Mouse (Mus musculus): ENCODE measurements around the gene Cd274.
"Not testable (repeated sequence)": the region's sequence is repeated elsewhere in the genome, so short reads cannot be mapped to it uniquely, and the experiment has no call there.

Cd274 gene

DNA sequence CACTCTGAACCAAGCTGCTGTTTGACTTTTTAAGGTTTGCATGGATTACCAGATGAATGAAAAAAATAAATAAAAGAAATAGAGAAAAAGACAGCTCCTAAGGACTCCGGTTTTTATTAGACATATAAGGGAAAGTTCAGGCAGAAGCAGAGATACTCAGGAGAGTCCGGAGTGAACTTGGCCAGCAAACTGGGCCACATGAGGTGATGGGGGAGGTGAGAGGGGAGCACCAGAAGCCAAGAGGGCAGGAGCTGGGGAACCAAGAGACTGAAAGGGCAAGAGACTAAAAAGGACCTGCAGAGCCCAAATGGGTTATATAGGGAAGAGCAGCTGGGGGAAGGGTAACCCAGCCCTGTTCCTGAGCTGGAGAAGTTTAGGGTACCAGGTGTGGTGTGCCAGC lies 27.5 kb downstream of the Cd274 start:
- no peak for DNase-seq (ENCODE audit: low spot score in 2 of 2)

DNA sequence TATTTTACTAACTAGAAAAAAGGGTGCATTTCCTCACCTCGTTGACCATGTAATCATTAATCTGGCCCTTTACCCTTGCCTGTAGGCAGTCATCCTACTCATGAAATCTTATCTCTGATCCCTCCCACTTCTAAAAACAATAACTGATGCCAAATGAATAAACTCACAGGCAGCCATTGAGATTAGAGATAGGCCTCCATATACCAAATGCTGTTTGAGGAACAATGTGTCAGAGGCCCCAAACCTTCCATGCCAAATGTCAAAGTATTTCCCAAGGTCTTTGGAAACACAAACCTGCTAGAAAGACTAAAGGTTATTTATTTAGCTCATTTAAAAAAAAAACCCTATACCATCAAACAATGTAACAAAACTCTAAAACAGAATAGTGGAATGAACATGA lies 29.1 kb downstream of the Cd274 start:
- no peak for DNase-seq (ENCODE audit: low spot score in 2 of 2)

DNA sequence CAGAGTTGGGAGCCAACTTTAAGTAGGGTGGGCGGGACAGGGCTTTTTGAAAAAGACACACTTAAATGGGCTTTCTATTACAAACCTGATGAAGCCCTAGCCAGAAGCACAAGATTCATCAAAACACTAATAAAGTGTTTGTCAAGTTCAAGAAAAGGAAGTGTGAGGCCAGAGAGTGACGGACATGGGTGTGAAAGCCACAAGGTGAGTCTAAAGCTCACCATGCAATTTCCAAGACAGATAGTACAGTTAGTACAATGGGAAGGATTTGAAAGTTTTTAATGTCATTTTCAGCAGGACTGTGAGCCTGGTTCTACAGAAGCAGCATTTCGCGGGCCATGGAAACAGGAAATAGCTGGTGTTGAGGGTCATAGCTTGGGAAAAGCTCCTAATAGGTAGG lies 32.5 kb downstream of the Cd274 start:
- no peak for DNase-seq (ENCODE audit: low spot score in 2 of 2)

DNA sequence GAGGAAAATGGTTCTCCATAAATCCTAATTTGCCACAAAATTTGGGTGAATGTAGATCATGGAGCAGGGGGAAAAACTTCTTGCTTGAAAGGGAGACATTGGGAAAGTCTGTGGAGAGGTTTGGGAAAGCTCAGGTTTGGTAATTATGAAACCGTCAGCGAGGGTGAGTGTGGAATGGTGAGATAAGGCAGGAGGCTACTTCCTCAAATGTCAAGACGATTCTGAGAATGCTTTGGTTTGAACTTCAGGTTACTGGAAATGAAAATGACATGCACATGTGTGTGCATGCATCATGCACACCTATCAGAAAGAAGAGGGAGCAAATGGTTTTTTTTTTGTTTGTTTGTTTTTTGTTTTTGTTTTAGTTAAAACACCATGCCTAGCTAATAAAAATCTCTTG lies 33.2 kb downstream of the Cd274 start:
- no peak for DNase-seq (ENCODE audit: low spot score in 2 of 2)

DNA sequence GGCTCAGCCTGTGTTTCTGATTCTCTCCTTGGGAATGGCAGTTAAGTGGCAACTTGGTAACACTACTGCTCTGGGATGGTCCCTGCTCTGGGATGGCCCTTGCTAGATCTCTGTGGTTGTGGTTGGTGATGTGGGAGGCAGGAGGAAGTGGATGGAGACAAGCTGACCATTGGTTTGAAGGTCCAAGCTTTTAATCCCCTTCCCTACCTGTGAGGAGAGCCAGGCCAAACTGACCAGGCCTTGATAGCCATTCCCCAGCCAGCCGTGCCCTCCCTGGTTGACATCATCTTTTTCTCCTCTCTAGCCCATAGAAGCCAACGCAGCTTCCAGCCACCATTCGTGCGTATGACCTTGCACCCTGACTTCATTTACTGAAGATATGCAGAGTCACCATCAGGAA lies 35.4 kb downstream of the Cd274 start:
- DNase-seq (ENCODE audit: low spot score in 2 of 2) = no peak

DNA sequence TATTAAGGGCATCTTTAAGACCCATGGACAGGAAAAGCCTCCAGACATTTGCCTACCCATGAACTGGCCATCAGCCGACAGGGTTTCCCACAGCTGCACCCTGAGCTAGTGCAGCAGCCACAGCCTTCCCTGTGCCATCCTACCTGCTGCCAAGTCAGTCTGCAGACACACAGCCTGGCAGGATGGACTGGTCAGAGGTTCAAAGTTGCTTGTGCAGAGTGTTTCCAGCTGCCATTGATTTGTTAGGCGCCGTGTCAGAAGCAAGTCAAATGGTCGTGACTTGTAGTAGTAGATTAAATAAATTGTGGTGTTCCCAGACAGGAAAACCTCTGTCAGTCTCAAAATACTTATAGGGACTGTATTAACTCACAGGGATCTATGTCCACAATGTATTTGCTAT lies 36.0 kb downstream of the Cd274 start:
- no peak for DNase-seq (ENCODE audit: low spot score in 2 of 2)

DNA sequence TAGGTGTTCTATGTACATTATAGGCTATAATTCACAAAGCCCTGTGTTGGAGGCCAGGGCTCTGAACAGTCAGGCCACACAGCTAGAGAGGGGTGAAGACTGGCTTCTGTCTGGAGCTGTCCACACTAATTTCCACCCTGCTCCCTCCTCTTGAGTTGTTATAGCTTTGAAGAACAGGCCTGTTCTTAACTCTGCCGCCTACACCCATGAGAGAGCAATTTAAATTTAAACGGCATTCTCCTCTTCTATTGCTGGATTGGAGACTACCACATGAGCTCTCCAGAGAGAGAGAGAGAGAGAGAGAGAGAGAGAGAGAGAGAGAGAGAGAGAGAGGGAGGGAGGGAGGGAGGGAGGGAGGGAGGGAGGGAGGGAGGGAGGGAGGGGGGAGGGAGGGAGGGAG lies 38.1 kb downstream of the Cd274 start:
- DNase-seq (ENCODE audit: low spot score in 2 of 2) = no peak

DNA sequence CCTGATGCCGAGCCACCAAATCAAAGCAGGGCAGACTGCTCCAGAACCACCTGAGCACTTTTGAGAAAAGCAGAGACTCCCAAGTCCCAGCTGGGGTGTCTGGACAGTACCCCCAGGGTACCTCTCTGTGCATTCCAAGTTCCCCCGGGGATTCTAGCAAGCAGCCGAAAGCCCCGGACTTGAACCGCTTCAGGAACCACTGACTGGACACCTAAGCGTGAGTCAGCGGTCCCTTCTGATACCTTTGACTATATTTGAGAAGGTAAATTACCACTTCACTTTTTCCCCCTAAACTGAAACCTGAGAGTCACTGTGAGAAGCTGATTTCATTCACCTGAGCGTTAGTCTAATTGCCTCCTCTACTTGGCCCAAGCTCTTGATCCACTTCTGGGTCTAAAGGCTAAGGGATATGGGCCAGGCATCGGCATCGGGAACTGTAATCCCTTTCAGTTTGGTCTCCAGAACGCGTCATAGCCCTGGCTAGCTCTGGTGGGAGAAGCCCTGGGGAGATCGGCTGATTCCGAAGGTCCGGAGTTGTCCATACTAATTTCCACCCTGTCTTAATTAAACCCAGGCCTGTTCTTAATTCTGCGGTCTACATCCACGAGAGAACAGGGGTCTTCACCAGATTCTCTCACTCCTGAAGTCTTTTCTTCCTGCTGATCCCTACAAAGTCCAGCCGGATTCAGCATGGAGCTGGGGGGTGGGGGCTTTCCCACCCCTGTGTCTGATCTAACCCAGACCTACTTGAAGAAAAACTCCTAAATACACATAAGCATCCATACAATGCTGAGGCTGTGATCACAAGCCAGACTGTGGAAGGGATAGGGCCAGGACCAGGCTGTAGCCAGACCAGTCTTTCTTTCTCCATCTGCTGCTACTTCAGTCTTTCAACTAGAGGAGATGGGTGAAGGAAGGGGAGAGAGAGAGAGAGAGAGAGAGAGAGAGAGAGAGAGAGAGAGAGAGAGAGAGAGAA lies 39.1 kb downstream of the Cd274 start:
- DNase-seq (ENCODE audit: low spot score in 2 of 2) = no peak

DNA sequence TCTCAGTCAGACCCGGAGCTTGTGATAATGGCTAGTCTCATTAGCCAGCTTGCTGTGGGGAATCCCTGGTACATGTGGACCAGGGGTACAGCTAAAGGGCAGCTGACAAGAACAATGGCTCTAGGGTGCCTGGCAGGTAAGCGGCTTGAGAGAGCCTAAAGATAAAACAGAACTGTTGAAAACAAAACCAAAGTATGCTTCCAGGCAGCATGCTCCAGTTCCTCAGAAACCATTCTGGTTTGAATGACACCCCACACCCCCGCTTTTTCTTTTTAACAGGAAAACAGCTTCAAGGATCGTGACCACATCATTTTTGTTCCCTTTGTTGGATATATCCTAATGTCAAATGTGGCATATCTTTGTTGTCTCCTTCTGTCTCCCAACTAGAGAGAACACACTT lies 43.4 kb downstream of the Cd274 start, which contains the start of gene Pdcd1lg2:
Gene Pdcd1lg2, plus strand, starts transcription at position 301 of the 400 bp plus-strand sequence.
- DNase-seq (ENCODE audit: low spot score in 2 of 2) = no peak

DNA sequence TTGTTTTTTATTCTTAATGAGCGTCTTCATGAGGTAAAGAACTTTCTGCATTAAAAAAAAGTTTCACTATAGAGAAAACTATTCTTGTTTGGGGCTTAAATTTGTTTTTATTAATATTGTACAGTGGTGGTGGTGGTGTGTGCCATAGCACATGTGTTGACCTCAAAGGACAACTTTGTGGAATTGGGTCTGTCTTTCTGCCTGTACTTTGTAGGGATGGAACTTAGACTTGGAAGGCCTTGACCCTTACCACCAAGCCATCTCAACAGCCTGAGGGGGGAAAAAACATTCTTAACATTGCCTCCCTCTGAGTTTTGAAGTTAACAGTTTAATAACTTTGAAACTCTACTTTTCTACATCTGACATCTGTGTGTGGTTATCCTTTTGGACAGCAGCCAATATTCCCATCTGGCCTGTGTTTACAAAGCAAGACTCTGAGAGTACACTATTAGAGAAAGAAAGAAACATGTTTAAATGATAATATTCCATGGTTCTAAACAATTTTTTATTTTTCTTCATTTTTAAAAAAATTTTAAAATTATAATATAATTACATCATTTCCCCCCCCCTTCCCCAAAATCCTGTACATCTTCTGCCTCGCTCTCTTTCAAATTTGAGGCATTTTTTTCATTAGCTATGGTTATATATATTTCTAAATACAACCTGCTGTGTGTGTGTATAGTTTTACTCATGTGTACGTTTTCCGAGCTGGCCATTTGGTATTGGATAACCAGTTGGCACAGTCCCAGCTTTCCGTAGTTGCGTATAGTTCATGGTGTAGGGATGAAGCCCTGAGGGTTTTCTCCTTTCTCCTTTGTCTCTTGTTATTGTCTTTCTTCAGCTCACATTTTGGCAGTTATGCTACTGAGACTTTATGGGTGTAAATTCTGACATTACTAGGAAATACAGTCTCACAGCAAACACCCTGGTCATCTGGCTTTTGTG lies 45.5 kb downstream of the Cd274 start:
- no peak for DNase-seq (ENCODE audit: low spot score in 2 of 2)

DNA sequence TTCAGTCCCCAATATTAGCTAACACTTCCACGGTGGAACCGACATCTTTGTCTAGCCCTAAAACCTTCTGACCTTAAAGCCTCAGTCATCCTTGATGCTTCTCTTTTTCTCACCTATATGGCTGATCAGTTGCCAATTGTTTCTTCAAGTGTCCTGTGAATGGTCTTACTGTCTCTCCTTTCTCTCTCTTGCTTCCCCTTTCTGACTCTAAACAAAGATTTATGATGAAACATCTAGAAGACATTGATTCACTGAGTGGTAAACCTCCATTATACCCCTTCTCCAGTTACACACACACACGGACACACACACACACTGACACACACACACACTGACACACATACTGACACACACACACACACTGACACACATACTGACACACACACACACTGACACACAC lies 47.3 kb downstream of the Cd274 start:
- no peak for DNase-seq (ENCODE audit: low spot score in 2 of 2)

DNA sequence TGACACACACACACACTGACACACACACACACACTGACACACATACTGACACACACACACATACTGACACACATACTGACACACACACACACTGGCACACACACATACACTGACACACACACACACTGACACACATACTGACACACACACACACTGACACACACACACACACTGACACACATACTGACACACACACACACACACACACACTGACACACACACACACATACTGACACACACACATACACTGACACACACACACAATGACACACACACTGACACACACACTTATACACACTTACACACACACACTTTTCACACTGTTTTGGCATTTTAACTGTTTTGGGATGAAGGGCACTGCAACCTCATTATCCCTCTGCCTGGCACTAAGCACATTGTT lies 47.7 kb downstream of the Cd274 start:
- DNase-seq (ENCODE audit: low spot score in 2 of 2) = not testable (repeated sequence)

DNA sequence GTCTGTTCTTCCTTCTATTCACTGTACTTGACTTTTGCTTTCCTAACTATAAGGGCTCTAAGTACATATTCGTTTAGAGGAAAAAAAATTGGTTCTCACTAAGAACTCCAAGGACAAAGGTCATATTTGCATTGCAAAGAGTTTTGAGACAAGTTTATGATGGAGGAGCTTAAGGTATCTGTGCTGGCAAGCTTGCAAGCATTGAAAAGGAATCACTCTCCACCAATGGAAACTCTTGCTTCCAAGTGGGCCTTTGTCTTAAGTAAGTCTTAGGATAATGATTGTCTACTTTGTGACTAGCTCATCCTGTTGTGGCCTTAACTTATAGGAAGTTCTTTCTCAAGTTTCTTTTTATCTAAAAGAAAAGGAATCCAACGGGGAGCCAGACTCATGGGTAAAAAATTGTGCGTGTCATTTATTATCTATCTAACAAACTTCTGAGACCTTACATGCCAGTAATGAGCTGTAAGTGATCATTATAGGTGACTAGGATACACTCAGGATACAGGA lies 49.2 kb downstream of the Cd274 start:
- no peak for DNase-seq (ENCODE audit: low spot score in 2 of 2)

DNA sequence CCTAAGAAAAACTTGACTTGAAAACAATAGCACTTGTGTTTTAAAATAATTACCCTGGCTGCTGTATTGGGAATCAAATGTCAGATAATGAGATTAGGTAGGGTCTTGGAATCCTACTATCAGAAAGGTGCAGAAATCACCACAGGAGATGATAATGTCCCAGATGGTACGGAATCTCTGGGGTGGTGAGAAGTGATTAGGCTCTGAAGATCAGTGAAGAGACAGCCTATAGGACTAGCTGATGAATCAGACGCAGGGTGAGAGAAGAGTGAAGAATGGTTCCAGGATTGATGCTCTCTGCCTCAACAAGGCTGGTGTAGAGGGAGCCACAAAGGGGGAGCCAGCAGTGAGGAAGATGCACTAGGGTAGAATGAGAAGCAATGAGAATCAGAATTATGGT lies 49.9 kb downstream of the Cd274 start:
- DNase-seq (ENCODE audit: low spot score in 2 of 2) = no peak

DNA sequence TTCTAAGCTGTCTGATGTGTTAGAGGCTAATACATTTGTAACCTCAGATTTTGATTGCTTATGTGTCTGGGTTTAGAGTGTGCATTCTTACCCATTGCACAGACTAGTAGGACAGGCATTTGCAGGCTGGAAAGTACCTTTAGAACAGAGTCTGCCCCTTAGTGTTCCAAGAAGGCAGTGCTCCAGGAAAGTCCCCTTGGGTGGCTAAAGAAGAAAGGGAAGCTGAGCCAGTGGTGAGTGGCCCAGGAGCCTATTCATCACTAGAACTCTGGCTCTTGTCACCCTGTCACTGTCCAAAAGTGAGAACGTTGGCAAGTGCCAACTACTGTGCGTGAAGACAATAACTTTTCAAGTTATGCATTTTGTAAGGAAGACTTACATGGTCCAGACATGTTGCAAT lies 50.6 kb downstream of the Cd274 start:
- no peak for DNase-seq (ENCODE audit: low spot score in 2 of 2)

DNA sequence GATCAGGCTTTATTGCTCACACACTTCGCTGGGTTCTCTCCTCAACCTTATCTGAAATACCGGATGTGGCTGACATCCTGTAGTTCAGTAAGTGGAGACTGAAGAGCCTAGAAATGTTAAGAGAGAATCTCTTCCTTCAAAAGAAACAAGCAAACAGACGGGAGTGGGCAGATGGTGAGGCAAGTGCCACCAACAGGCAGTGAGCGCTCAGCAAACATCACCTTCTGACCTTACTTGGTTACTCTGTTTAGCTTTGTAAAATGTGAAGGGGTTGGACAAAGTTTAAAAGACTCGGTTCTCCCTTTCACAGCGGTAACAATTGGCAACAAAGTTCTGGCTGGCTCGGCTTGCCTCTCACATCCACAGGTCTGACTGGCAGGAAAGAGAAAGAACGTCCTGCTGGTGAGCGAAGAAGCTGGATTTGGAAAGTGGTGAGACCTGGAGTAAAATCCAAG lies 51.4 kb downstream of the Cd274 start:
- peak in 1 of 2 experiments; percentile 7 for DNase-seq (ENCODE audit: low spot score in 2 of 2)

DNA sequence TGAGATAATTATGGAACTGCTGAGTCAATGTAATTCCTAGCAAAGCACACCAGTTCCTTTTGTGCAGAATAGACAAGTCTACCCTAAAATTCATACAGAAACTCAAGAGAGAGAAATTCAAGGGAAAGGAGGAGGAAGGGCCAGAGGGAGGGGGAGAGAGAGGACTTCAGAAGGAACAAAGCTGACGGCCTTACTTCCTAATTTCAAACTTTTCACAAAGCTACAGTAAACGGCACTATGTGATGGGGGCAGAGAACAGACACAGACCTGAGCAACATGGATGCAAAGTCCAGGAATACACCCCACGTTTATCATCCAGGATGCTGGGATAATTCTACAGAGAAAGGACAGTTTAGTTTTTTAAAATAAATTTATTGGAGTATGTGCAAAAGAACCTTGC lies 52.3 kb downstream of the Cd274 start:
- DNase-seq (ENCODE audit: low spot score in 2 of 2) = no peak

DNA sequence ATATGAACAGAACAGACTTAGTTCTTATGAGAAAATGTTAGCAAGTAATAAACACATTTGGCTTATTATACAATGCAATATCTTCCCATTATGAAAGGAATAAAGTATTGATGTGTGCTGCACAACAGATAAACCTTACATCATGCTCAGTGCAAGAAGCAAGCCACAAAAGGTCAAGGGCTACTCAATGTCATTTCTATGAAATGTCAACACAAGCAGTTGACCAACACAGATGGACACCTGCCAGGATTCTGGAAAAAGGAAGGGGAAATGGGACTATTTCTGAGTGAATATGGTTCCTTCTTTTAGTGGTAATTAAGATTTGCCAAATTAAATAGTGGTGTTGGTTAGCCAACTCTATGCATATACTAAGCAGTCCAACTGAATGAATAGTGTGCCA lies 52.7 kb downstream of the Cd274 start:
- DNase-seq (ENCODE audit: low spot score in 2 of 2) = no peak

DNA sequence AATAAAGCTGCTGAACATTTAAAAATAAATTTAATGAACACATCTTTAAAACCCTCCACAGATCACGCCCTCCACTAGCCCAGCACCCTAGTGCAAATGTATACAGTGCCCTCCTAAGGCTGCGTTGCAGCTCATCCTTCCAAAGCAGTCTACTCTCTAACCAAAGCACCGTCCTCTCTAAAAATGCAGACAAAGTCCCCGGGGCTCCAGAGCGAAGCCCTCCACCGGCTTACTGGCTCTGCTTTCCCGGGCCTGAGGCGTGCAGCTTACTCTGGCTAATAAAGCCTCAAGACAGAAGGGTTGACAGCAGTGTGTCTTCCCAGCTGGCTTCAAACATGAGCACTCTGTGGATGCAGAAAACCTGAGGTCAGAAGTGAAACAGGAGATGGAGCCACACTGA lies 53.1 kb downstream of the Cd274 start:
- DNase-seq (ENCODE audit: low spot score in 2 of 2) = no peak

DNA sequence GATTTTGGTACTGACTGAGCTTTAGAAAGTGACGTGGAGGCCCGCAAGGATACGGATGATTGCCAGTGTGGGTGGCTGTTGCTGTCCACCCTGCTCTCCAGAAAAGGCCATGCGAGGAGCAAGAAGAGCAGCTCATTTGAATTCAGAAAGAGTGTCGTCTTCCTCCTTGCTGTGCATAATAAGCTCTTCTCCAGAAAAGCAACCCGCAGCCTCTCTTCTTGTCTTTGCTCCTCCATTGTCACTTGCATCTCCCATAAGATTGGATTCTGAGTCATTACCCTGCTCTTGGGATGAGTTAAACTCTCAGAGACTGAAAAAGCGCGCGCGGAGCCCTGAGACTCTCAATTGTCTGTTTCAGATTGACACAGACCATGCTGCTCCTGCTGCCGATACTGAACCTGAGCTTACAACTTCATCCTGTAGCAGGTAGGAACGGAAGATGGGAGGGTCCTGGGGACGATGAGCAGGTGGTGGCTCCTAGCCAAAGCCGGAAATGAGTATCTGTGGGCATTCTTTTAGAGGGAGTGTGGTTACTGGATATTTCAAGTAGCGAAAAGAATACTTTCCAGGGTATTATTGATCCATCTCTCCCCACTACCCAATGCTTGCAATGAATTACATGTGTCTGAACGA lies 54.9 kb downstream of the Cd274 start:
- no peak for DNase-seq (ENCODE audit: low spot score in 2 of 2)

DNA sequence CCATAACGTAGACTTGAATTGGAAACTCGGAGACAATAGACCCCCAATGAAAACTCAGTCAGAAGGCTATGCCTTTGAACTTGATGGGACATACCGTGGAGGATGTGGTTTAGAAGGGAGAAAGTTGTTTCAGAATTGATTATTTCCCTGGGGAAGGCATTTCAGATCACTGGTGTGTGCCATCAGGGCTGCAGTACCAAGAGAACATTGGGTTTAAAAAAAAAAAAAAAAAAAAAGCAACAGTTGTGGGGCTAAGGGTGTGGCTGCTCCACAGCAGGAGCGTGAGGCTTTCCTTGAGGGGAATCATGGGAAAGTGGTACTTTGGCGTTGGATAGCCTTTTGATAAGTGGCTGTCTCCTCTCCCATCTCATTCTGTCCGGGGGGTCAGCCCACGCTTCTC lies 55.5 kb downstream of the Cd274 start:
- DNase-seq (ENCODE audit: low spot score in 2 of 2) = no peak

DNA sequence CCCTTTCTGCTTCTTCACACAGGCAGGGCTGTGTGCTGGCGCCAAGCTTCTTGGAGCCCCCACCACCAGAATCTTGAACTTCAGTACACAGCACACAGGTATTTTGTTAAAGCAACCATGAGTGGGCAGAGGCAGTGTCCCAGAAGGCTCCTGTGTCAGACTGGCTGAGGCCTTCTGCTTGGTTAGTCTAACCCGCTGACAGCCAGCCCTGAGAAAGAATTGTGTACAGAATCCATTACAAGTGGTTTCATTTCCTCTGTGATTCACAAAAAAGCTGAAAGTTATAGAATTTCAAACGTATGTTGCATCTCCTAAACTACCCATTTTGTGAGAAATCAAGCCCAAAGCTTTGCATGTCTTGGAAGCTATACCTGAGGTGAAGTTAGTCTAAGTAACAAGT lies 63.3 kb downstream of the Cd274 start:
- no peak for DNase-seq (ENCODE audit: low spot score in 2 of 2)

Data from urinary bladder, adult 18-20 months (tissue).